14 mouse cellular contexts compared by ENCODE assay signal in the genomic region with DNA sequence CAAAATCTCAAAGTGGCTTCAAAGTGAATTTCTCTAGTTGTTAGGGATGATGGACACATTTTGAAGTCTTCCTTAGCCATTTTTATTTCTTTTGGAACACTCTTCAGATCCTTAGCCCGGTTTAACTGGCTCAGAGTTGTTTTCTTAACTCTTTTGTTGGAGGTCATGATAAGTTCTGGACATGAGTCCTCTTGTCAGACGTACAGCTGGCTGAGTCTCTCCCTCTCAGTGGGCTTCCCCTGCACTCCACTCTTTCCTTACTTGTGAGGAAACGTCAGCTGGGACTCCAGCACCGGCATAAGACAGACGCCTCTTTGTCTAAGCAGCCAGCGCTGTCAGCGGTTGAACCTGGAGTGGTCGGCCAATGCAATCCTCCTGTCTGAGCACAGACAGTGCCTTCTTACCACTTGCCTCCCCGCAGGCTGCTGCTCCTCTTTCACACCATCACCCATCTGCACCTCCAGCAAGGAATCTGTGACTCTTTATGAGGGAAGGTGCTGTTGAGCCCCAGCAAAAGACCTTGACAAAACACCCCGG. TPM values are rescaled to one million over a fixed set of nuclear protein-coding genes. Genes with fewer than 3 reads are reported as not detected.
A peak's percentile ranks its signal among the peaks of the same experiment; 100 is the strongest.
DNase-seq lines count a peak whose midpoint lies in the region; ATAC-seq lines count a peak whose summit lies in the region.
"Had no signal": no experiment of that assay in that cellular context is flagged by ENCODE, and none has a peak within 500 bp of the region (broad histone marks: within the 10 kb centered on the region; RNA-seq: fewer than 3 reads in every experiment).

No protein-coding gene starts in this region.

- WGBS in forebrain, embryonic 10.5 days: 50% methylated on average over 10 of the region's 10 CpGs
- WGBS in forebrain, embryonic 12.5 days: 50% methylated on average over 10 of the region's 10 CpGs
- 43% methylated on average over 10 of the region's 10 CpGs for WGBS in hindbrain, embryonic 12.5 days
- WGBS in hindbrain, embryonic 14.5 days: 48% methylated on average over 10 of the region's 10 CpGs
- WGBS in neural tube, embryonic 15.5 days: 47% methylated on average over 10 of the region's 10 CpGs

- no peak overlapping the region for H3K4me2 ChIP-seq in forebrain, embryonic 12.5 days
- no peak overlapping the region for H3K4me2 ChIP-seq in hindbrain, embryonic 12.5 days (replicated peaks)
- H3K4me2 ChIP-seq in hindbrain, embryonic 14.5 days (replicated peaks): no peak overlapping the region
- no peak overlapping the region for H3K4me2 ChIP-seq in neural tube, embryonic 15.5 days
- H3K4me2 ChIP-seq: liver, embryonic 15.5 days; stomach, embryonic 15.5 days had no signal

- H3K4me3 ChIP-seq in forebrain, embryonic 10.5 days: no peak overlapping the region
- no peak overlapping the region for H3K4me3 ChIP-seq in forebrain, embryonic 12.5 days (replicated peaks)
- H3K4me3 ChIP-seq in hindbrain, embryonic 12.5 days: no peak overlapping the region
- H3K4me3 ChIP-seq in hindbrain, embryonic 14.5 days (replicated peaks; ENCODE audit: low read length): no peak overlapping the region
- no peak overlapping the region for H3K4me3 ChIP-seq in neural tube, embryonic 15.5 days (replicated peaks)
- H3K4me3 ChIP-seq: liver, embryonic 15.5 days; stomach, embryonic 15.5 days had no signal

- peaks cover 5% of the 10 kb centered on the region; the same call in 1 of the 2 replicates for H3K4me1 ChIP-seq in forebrain, embryonic 10.5 days
- no peaks in the 10 kb centered on the region for H3K4me1 ChIP-seq in forebrain, embryonic 12.5 days
- no peaks in the 10 kb centered on the region for H3K4me1 ChIP-seq in hindbrain, embryonic 12.5 days
- no peaks in the 10 kb centered on the region for H3K4me1 ChIP-seq in hindbrain, embryonic 14.5 days (replicated peaks; ENCODE audit: control insufficient read depth, insufficient read depth, low read length)
- no peaks in the 10 kb centered on the region for H3K4me1 ChIP-seq in neural tube, embryonic 15.5 days
- H3K4me1 ChIP-seq: liver, embryonic 15.5 days; stomach, embryonic 15.5 days had no signal

- DNase-seq in forebrain, embryonic 10.5 days (ENCODE audit: extremely low spot score, low spot score): no peak
- no peak for DNase-seq in hindbrain, embryonic 14.5 days (ENCODE audit: low spot score)
- DNase-seq in retina, embryonic 14.5 days (ENCODE audit: low spot score): peak; percentile 18
- DNase-seq in retina, postnatal 1 day: no peak
- DNase-seq in left cerebral cortex, postnatal 14 days (ENCODE audit: low spot score in 2 of 2): no peak
- DNase-seq: adrenal gland, adult 2 months; cerebellum, postnatal 10 days; kidney, postnatal 25 days; thymus, postnatal 25 days had no signal

- no peaks in the 10 kb centered on the region for H3K27me3 ChIP-seq in forebrain, embryonic 10.5 days (ENCODE audit: poor library complexity, severe bottlenecking)
- no peaks in the 10 kb centered on the region for H3K27me3 ChIP-seq in forebrain, embryonic 12.5 days
- H3K27me3 ChIP-seq in hindbrain, embryonic 12.5 days: no peaks in the 10 kb centered on the region
- no peaks in the 10 kb centered on the region for H3K27me3 ChIP-seq in hindbrain, embryonic 14.5 days (ENCODE audit: control insufficient read depth, insufficient read depth, low read length)
- H3K27me3 ChIP-seq in neural tube, embryonic 15.5 days (replicated peaks): no peaks in the 10 kb centered on the region
- H3K27me3 ChIP-seq: liver, embryonic 15.5 days; stomach, embryonic 15.5 days had no signal

- H3K9me3 ChIP-seq in forebrain, embryonic 10.5 days: peaks cover 12% of the 10 kb centered on the region
- H3K9me3 ChIP-seq in forebrain, embryonic 12.5 days: no peaks in the 10 kb centered on the region
- H3K9me3 ChIP-seq in hindbrain, embryonic 12.5 days (replicated peaks): peaks cover 7% of the 10 kb centered on the region; the same call in 1 of the 2 replicates
- H3K9me3 ChIP-seq in hindbrain, embryonic 14.5 days (ENCODE audit: control insufficient read depth, low read length): no peaks in the 10 kb centered on the region; the same call in 1 of the 2 replicates
- H3K9me3 ChIP-seq in neural tube, embryonic 15.5 days (replicated peaks): no peaks in the 10 kb centered on the region
- H3K9me3 ChIP-seq: liver, embryonic 15.5 days; stomach, embryonic 15.5 days had no signal

- peak overlapping the region; percentile 10; the same call in 1 of the 2 replicates for H3K27ac ChIP-seq in forebrain, embryonic 10.5 days
- H3K27ac ChIP-seq in forebrain, embryonic 12.5 days: no peak overlapping the region
- H3K27ac ChIP-seq in hindbrain, embryonic 12.5 days: peak overlapping the region; percentile 23; the same call in 1 of the 2 replicates
- no peak overlapping the region for H3K27ac ChIP-seq in hindbrain, embryonic 14.5 days
- no peak overlapping the region for H3K27ac ChIP-seq in neural tube, embryonic 15.5 days (replicated peaks)
- H3K27ac ChIP-seq: liver, embryonic 15.5 days; stomach, embryonic 15.5 days had no signal

- ATAC-seq in forebrain, embryonic 12.5 days (ENCODE audit: low FRiP score): no peak
- ATAC-seq in hindbrain, embryonic 12.5 days (ENCODE audit: low FRiP score): no peak
- no peak for ATAC-seq in hindbrain, embryonic 14.5 days (ENCODE audit: low FRiP score)
- ATAC-seq in neural tube, embryonic 15.5 days (ENCODE audit: low FRiP score): peak; percentile 21; the same call in 1 of the 2 replicates

- H3K36me3 ChIP-seq in forebrain, embryonic 10.5 days (replicated peaks): peaks cover 40% of the 10 kb centered on the region
- peaks cover 32% of the 10 kb centered on the region for H3K36me3 ChIP-seq in forebrain, embryonic 12.5 days (replicated peaks)
- peaks cover 35% of the 10 kb centered on the region for H3K36me3 ChIP-seq in hindbrain, embryonic 12.5 days
- H3K36me3 ChIP-seq in hindbrain, embryonic 14.5 days (replicated peaks; ENCODE audit: control insufficient read depth, insufficient read depth): peaks cover 12% of the 10 kb centered on the region
- peaks cover 26% of the 10 kb centered on the region for H3K36me3 ChIP-seq in neural tube, embryonic 15.5 days

- no peak overlapping the region for H3K9ac ChIP-seq in forebrain, embryonic 12.5 days
- H3K9ac ChIP-seq in hindbrain, embryonic 12.5 days: no peak overlapping the region
- no peak overlapping the region for H3K9ac ChIP-seq in hindbrain, embryonic 14.5 days
- H3K9ac ChIP-seq in neural tube, embryonic 15.5 days (replicated peaks): no peak overlapping the region
- H3K9ac ChIP-seq: liver, embryonic 15.5 days; stomach, embryonic 15.5 days had no signal

- intact Hi-C loops in left cerebral cortex, postnatal 14 days (cut with DNase I): no loop called here

RNA-seq across cellular contexts. Expression of gene Spata21, which starts 20.1 kb away (rescaled TPM):
- 0.15 and 0.17 TPM in 2 replicates for polyA plus RNA-seq in forebrain, embryonic 10.5 days (2016; fragmentation: Nextera tagmentation; extraction: Ambion mirVana)
- 0.26 TPM in 1 of 2 replicates, not detected in the other for polyA plus RNA-seq in forebrain, embryonic 12.5 days (2016; fragmentation: Nextera tagmentation; extraction: Ambion mirVana)
- polyA plus RNA-seq in hindbrain, embryonic 12.5 days (2016; fragmentation: Nextera tagmentation; extraction: Ambion mirVana): 0.13 TPM in 1 of 2 replicates, not detected in the other
- polyA plus RNA-seq in hindbrain, embryonic 14.5 days (2014; fragmentation: Nextera tagmentation; extraction: Ambion mirVana): 0.46 and 0.96 TPM in 2 replicates
- polyA plus RNA-seq in neural tube, embryonic 15.5 days (2015; fragmentation: Nextera tagmentation; extraction: Ambion mirVana): 0.51 and 0.55 TPM in 2 replicates
- under 1 TPM; 0.20 to 0.38 TPM for total RNA-seq in left cerebral cortex, postnatal 14 days (2021)
- total RNA-seq: adrenal gland, adult 2 months had no signal
- polyA plus RNA-seq: adrenal gland, adult 2 months; liver, embryonic 15.5 days had no signal

RNA-seq across cellular contexts. Expression of gene Necap2, which starts 30.1 kb away (rescaled TPM):
- polyA plus RNA-seq in forebrain, embryonic 10.5 days (2016; fragmentation: Nextera tagmentation; extraction: Ambion mirVana): 54.1 and 54.7 TPM in 2 replicates
- 52.7 and 56.8 TPM in 2 replicates for polyA plus RNA-seq in forebrain, embryonic 12.5 days (2016; fragmentation: Nextera tagmentation; extraction: Ambion mirVana)
- polyA plus RNA-seq in hindbrain, embryonic 12.5 days (2016; fragmentation: Nextera tagmentation; extraction: Ambion mirVana): 57.6 and 60.7 TPM in 2 replicates
- 44.2 and 46.9 TPM in 2 replicates for polyA plus RNA-seq in hindbrain, embryonic 14.5 days (2014; fragmentation: Nextera tagmentation; extraction: Ambion mirVana)
- polyA plus RNA-seq in neural tube, embryonic 15.5 days (2015; fragmentation: Nextera tagmentation; extraction: Ambion mirVana): 56.8 and 59.8 TPM in 2 replicates
- 10 to 100 TPM; 45.4 to 50.2 TPM for total RNA-seq in left cerebral cortex, postnatal 14 days (2021)

RNA-seq across cellular contexts. Expression of gene Szrd1, which starts 31.3 kb away (rescaled TPM):
- 38.2 and 45.2 TPM in 2 replicates for polyA plus RNA-seq in forebrain, embryonic 10.5 days (2016; fragmentation: Nextera tagmentation; extraction: Ambion mirVana)
- 32.2 and 36.4 TPM in 2 replicates for polyA plus RNA-seq in forebrain, embryonic 12.5 days (2016; fragmentation: Nextera tagmentation; extraction: Ambion mirVana)
- polyA plus RNA-seq in hindbrain, embryonic 12.5 days (2016; fragmentation: Nextera tagmentation; extraction: Ambion mirVana): 30.7 and 32.4 TPM in 2 replicates
- 17.8 and 23.7 TPM in 2 replicates for polyA plus RNA-seq in hindbrain, embryonic 14.5 days (2014; fragmentation: Nextera tagmentation; extraction: Ambion mirVana)
- polyA plus RNA-seq in neural tube, embryonic 15.5 days (2015; fragmentation: Nextera tagmentation; extraction: Ambion mirVana): 23.7 and 29.1 TPM in 2 replicates
- total RNA-seq in left cerebral cortex, postnatal 14 days (2021): 10 to 100 TPM; 43.8 to 48.6 TPM

RNA-seq across cellular contexts. Expression of gene Fbxo42, which starts 39.4 kb away (rescaled TPM):
- 27.0 and 29.6 TPM in 2 replicates for polyA plus RNA-seq in forebrain, embryonic 10.5 days (2016; fragmentation: Nextera tagmentation; extraction: Ambion mirVana)
- polyA plus RNA-seq in forebrain, embryonic 12.5 days (2016; fragmentation: Nextera tagmentation; extraction: Ambion mirVana): 24.7 and 26.9 TPM in 2 replicates
- polyA plus RNA-seq in hindbrain, embryonic 12.5 days (2016; fragmentation: Nextera tagmentation; extraction: Ambion mirVana): 28.3 and 28.6 TPM in 2 replicates
- 26.2 and 27.6 TPM in 2 replicates for polyA plus RNA-seq in hindbrain, embryonic 14.5 days (2014; fragmentation: Nextera tagmentation; extraction: Ambion mirVana)
- polyA plus RNA-seq in neural tube, embryonic 15.5 days (2015; fragmentation: Nextera tagmentation; extraction: Ambion mirVana): 23.3 and 23.8 TPM in 2 replicates
- total RNA-seq in left cerebral cortex, postnatal 14 days (2021): 10 to 100 TPM; 31.6 to 38.8 TPM

RNA-seq across cellular contexts. Expression of gene Crocc, which starts 47.9 kb away (rescaled TPM):
- 10.0 and 10.9 TPM in 2 replicates for polyA plus RNA-seq in forebrain, embryonic 10.5 days (2016; fragmentation: Nextera tagmentation; extraction: Ambion mirVana)
- polyA plus RNA-seq in forebrain, embryonic 12.5 days (2016; fragmentation: Nextera tagmentation; extraction: Ambion mirVana): 15.4 and 17.4 TPM in 2 replicates
- 13.2 and 14.1 TPM in 2 replicates for polyA plus RNA-seq in hindbrain, embryonic 12.5 days (2016; fragmentation: Nextera tagmentation; extraction: Ambion mirVana)
- polyA plus RNA-seq in hindbrain, embryonic 14.5 days (2014; fragmentation: Nextera tagmentation; extraction: Ambion mirVana): 5.0 and 5.4 TPM in 2 replicates
- 4.5 and 4.9 TPM in 2 replicates for polyA plus RNA-seq in neural tube, embryonic 15.5 days (2015; fragmentation: Nextera tagmentation; extraction: Ambion mirVana)
- 10 to 100 TPM; 51.0 to 52.7 TPM for total RNA-seq in left cerebral cortex, postnatal 14 days (2021)

Comparison
In these comparisons a context has a peak if more than half of its experiments do, and no peak if none do; other contexts are left out.
1. H3K27ac ChIP-seq: peak in forebrain, embryonic 10.5 days (single experiment) and hindbrain, embryonic 12.5 days (single experiment); none in forebrain, embryonic 12.5 days (single experiment), hindbrain, embryonic 14.5 days (single experiment) and neural tube, embryonic 15.5 days (single experiment).